Mouse (Mus musculus) pancreas, adult 10 weeks (tissue): ENCODE measurements around the gene Gm28845. TPM values are rescaled to one million over a fixed set of nuclear protein-coding genes. Genes with fewer than 3 reads are reported as not detected.

Experiments
- polyA plus RNA-seq: library from polyadenylated mRNA; stranded (reverse); fragments of 350-450 nt; fragmentation: Illumina TruSeq; extraction: RNeasy Lipid Tissue Mini Kit (QIAGEN cat#74804); gene quantifications from one replicate; pipeline ENCODE4 v1.2.3, GENCODE M21; 2015; ENCODE audit warnings: low read depth, low replicate concordance; ENCODE audit not compliant: insufficient read depth

Gene Gm28845
- polyA plus RNA-seq = not detected

GRCm38 (mm10) chr1:65119438-65119837 lies at the start of gene Gm28845:
Gene Gm28845 (minus strand): TSS chr1:65119558.

GRCm38 (mm10) chr1:65122574-65123372 lies 3.4 kb upstream of the Gm28845 start, which contains the start of gene D630023F18Rik:
Gene D630023F18Rik (minus strand): TSS chr1:65123214.

GRCm38 (mm10) chr1:65103273-65103672 lies 16.1 kb downstream of the Gm28845 start, which contains the start of gene Cryga:
Gene Cryga (minus strand): TSS chr1:65103373.

GRCm38 (mm10) chr1:65082188-65082587 lies 37.2 kb downstream of the Gm28845 start, which contains the start of gene Crygb:
Gene Crygb (minus strand): TSS chr1:65082288.

GRCm38 (mm10) chr1:65073589-65073988 lies 45.8 kb downstream of the Gm28845 start, which contains the start of gene Crygc:
Gene Crygc (minus strand): TSS chr1:65073689.

GRCm38 (mm10) chr1:65063352-65063751 lies 56.0 kb downstream of the Gm28845 start, which contains the start of gene Crygd:
Gene Crygd (minus strand): TSS chr1:65063452.

GRCm38 (mm10) chr1:65050952-65051351 lies 68.4 kb downstream of the Gm28845 start, which contains the start of gene Cryge:
Gene Cryge (minus strand): TSS chr1:65051149.

Other genes starting within 250 kb of the Gm28845 start
- 1.3 TPM for gene Plekhm3, start 162.7 kb downstream of the Gm28845 start, polyA plus RNA-seq
- gene Akr1cl, start 86.8 kb downstream of the Gm28845 start, polyA plus RNA-seq = not detected
- not detected for gene Cryge, start 68.4 kb downstream of the Gm28845 start, polyA plus RNA-seq
- gene Crygd, start 56.1 kb downstream of the Gm28845 start, polyA plus RNA-seq = not detected
- not detected for gene Crygc, start 45.9 kb downstream of the Gm28845 start, polyA plus RNA-seq
- not detected for gene Crygb, start 37.3 kb downstream of the Gm28845 start, polyA plus RNA-seq
- not detected for gene Cryga, start 16.2 kb downstream of the Gm28845 start, polyA plus RNA-seq
- not detected for gene D630023F18Rik, start 3.7 kb upstream of the Gm28845 start, polyA plus RNA-seq
- 12.2 TPM for gene Idh1, start 66.9 kb upstream of the Gm28845 start, polyA plus RNA-seq
- 4.5 TPM for gene Pikfyve, start 67.1 kb upstream of the Gm28845 start, polyA plus RNA-seq
- gene Pth2r, start 162.5 kb upstream of the Gm28845 start, polyA plus RNA-seq = not detected